Mouse (Mus musculus): ENCODE measurements at regions not wholly inside any gene's neighbourhood (a gene's known extent, or its start where the extent isn't known, plus 50 kb on each side); places are given as distances from the start of the nearest gene placed in this dataset.

DNA sequence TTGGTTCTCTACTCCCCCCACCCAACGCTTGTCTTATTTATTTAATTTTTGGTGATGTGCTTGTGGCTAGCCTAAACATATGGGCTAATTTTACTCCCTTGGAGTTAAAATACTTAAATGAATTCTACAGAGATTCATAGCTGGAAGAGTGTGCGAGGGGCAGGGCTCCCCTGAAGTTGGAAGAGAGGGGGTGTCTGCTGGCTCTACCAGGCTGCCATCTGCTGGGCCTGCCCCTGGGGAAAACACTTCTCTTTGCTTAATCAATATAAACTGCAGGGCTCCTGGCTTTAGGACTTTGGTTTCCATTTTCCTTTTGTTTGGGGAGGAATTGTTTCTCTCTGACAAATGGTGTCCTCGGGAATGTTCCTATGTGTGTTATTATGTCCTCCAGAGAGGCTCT, 92.5 kb upstream of the Kcnd3 start:
- peak; percentile 38 for DNase-seq (ENCODE audit: low spot score)
- Histone ChIP-seq H3K4me1 (replicated peaks; ENCODE audit: control insufficient read depth, insufficient read depth, low read length) (peaks cover 13% of the 10 kb centered on the region), H3K27me3 (ENCODE audit: control insufficient read depth, insufficient read depth, low read length) (no peaks in the 10 kb centered on the region), H3K27ac (no peak overlapping the region), H3K36me3 (replicated peaks; ENCODE audit: control insufficient read depth, insufficient read depth) (no peaks in the 10 kb centered on the region), H3K9ac (no peak overlapping the region), H3K4me2 (replicated peaks) (no peak overlapping the region), H3K9me3 (ENCODE audit: control insufficient read depth, low read length) (no peaks in the 10 kb centered on the region), H3K4me3 (replicated peaks; ENCODE audit: low read length) (no peak overlapping the region)
- ATAC-seq (ENCODE audit: low FRiP score): 0 out of 2 replicates have a peak, but pooled peaks have one; percentile 27
- 20% methylated on average over 3 of the region's 3 CpGs for WGBS

DNA sequence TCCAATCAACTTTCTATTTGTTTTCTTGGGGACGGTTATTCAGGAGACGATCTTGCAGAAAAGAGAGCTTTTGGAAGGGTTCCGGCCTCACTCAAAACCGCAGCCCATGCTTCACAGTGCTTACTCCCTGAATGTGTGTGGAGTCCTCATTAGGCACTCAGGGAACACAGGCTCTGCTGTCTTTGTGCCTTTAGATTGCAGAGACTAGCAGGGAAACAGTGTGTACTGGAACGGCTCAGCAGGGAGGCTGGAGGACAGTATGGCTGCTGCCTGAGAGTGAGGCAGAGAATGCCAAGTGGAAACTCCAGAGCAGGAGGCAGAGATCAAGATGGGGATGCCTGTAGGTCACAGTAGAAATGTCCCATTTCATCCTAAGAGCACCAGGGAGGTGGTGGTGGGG, 87.4 kb upstream of the Kcnd3 start:
- peaks cover 18% of the 10 kb centered on the region for H3K4me1 ChIP-seq (replicated peaks; ENCODE audit: control insufficient read depth, insufficient read depth, low read length)
- no peaks in the 10 kb centered on the region for H3K9me3 ChIP-seq (ENCODE audit: control insufficient read depth, low read length)
- H3K36me3 ChIP-seq (replicated peaks; ENCODE audit: control insufficient read depth, insufficient read depth): no peaks in the 10 kb centered on the region
- H3K9ac ChIP-seq: no peak overlapping the region
- no peak overlapping the region for H3K27ac ChIP-seq
- ATAC-seq (ENCODE audit: low FRiP score) (no peak), DNase-seq (ENCODE audit: low spot score) (no peak)
- no peaks in the 10 kb centered on the region for H3K27me3 ChIP-seq (ENCODE audit: control insufficient read depth, insufficient read depth, low read length)
- no peak overlapping the region for H3K4me3 ChIP-seq (replicated peaks; ENCODE audit: low read length)
- H3K4me2 ChIP-seq (replicated peaks): no peak overlapping the region
- 75% methylated on average over 5 of the region's 5 CpGs for WGBS

DNA sequence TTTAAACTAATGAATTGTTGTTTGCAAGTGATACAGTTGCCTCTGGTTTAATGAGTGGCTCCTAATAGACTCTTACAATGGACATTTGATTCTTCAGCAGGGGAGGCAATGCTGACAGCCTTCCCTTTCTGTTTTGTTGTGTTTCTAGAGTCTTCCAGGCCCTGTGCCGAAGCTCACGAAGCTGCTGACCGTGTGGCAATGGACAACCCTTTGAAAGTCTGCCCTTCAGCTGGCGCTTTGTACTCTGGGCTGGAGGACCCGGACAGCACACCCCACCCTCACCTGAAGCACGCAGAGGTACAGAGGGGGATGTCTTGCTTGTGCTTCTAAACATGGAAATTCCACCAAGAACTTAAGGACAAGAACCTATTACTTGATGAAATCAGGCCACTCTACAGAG, 85.3 kb upstream of the Kcnd3 start:
- Histone ChIP-seq H3K9me3 (ENCODE audit: control insufficient read depth, low read length) (no peaks in the 10 kb centered on the region), H3K4me3 (replicated peaks; ENCODE audit: low read length) (no peak overlapping the region), H3K27me3 (ENCODE audit: control insufficient read depth, insufficient read depth, low read length) (no peaks in the 10 kb centered on the region), H3K4me2 (replicated peaks) (no peak overlapping the region), H3K9ac (no peak overlapping the region), H3K27ac (no peak overlapping the region), H3K36me3 (replicated peaks; ENCODE audit: control insufficient read depth, insufficient read depth) (no peaks in the 10 kb centered on the region), H3K4me1 (replicated peaks; ENCODE audit: control insufficient read depth, insufficient read depth, low read length) (peaks cover 13% of the 10 kb centered on the region)
- 83% methylated on average over 6 of the region's 6 CpGs for WGBS
- ATAC-seq (ENCODE audit: low FRiP score): no peak
- no peak for DNase-seq (ENCODE audit: low spot score)

DNA sequence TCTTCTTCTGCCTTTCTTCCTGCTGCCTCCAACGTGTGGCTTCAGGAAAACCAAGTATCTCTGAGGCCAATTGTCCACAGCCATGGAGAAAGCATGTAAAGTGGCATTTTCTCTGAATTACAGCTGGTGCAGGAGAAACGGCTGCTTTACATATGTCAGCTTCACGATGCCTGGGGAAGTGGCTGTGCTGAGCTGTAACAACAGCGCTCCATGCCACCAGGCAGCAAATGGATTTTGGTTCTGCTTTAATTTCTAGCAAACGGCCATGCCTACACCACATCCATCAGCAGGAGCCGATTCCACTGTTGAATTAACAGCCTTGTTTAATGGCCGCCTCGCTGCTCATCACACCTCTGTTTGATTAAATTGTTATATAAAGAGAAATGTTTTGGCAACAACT, 84.2 kb upstream of the Kcnd3 start:
- Histone ChIP-seq H3K4me3 (replicated peaks; ENCODE audit: low read length) (no peak overlapping the region), H3K4me1 (replicated peaks; ENCODE audit: control insufficient read depth, insufficient read depth, low read length) (peaks cover 13% of the 10 kb centered on the region), H3K27me3 (ENCODE audit: control insufficient read depth, insufficient read depth, low read length) (no peaks in the 10 kb centered on the region), H3K36me3 (replicated peaks; ENCODE audit: control insufficient read depth, insufficient read depth) (no peaks in the 10 kb centered on the region), H3K4me2 (replicated peaks) (no peak overlapping the region), H3K9ac (no peak overlapping the region), H3K27ac (no peak overlapping the region), H3K9me3 (ENCODE audit: control insufficient read depth, low read length) (no peaks in the 10 kb centered on the region)
- 51% methylated on average over 8 of the region's 8 CpGs for WGBS
- DNase-seq (ENCODE audit: low spot score): no peak
- no peak for ATAC-seq (ENCODE audit: low FRiP score)

DNA sequence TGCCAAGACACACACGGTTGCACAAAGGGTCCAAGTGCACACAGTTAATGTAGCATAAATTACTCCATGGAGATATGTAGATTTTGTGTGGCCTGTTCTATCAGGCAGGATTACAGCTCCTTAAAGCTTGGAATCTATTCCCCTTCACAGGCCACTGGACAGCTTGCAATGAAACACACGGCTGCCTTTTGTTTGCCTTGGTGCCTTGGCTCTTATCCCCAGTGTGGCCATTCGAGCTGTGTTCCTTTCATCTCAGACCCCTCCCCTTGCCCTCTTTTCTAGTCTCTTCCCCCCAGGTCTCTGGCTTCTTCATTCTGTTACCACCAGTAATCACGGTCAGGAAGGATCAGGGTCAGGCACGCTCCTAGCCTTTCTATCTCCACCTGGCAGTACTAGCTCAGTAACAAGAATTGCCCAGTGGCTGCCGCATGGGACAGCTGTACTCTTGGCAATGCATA, 79.7 kb upstream of the Kcnd3 start:
- DNase-seq (ENCODE audit: low spot score) (no peak), ATAC-seq (ENCODE audit: low FRiP score) (peak; percentile 18; the same call in 1 of the 2 replicates)
- H3K4me1 ChIP-seq (replicated peaks; ENCODE audit: control insufficient read depth, insufficient read depth, low read length): peaks cover 13% of the 10 kb centered on the region

DNA sequence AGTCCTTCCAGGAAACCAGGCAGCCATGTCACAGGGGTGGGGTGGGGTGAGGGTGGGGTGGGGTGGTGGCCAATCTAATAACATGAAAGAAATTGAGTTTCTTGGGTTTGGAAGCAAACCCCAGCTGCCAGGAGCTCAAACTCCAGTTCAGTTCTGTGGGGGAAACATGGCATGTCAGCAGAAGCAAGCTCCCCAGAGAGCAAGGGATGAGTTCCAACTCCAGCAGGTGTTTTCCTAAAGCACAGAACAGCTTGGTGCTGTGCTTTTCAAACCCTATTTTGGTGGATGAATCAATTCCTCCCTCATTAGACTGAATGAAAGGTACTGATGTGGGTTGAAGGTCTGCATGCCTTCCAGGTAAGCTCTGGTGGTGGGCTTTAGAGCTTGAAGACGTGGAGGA, 77.8 kb upstream of the Kcnd3 start:
- no peak overlapping the region for H3K27ac ChIP-seq
- ATAC-seq (ENCODE audit: low FRiP score) (no peak), DNase-seq (ENCODE audit: low spot score) (no peak)
- H3K27me3 ChIP-seq (ENCODE audit: control insufficient read depth, insufficient read depth, low read length): no peaks in the 10 kb centered on the region
- WGBS: 81% methylated on average over 1 of the region's 1 CpGs
- H3K4me1 ChIP-seq (replicated peaks; ENCODE audit: control insufficient read depth, insufficient read depth, low read length): peaks cover 5% of the 10 kb centered on the region
- no peak overlapping the region for H3K9ac ChIP-seq
- no peaks in the 10 kb centered on the region for H3K36me3 ChIP-seq (replicated peaks; ENCODE audit: control insufficient read depth, insufficient read depth)
- H3K4me2 ChIP-seq (replicated peaks): no peak overlapping the region
- no peak overlapping the region for H3K4me3 ChIP-seq (replicated peaks; ENCODE audit: low read length)
- H3K9me3 ChIP-seq (ENCODE audit: control insufficient read depth, low read length): no peaks in the 10 kb centered on the region

More for the DNA sequence above, 79.7 kb upstream of the Kcnd3 start:
- 28% methylated on average over 6 of the region's 6 CpGs for WGBS
- Histone ChIP-seq H3K27me3 (ENCODE audit: control insufficient read depth, insufficient read depth, low read length) (no peaks in the 10 kb centered on the region), H3K4me3 (replicated peaks; ENCODE audit: low read length) (no peak overlapping the region), H3K27ac (no peak overlapping the region), H3K9me3 (ENCODE audit: control insufficient read depth, low read length) (no peaks in the 10 kb centered on the region), H3K9ac (no peak overlapping the region), H3K36me3 (replicated peaks; ENCODE audit: control insufficient read depth, insufficient read depth) (no peaks in the 10 kb centered on the region), H3K4me2 (replicated peaks) (no peak overlapping the region)

DNA sequence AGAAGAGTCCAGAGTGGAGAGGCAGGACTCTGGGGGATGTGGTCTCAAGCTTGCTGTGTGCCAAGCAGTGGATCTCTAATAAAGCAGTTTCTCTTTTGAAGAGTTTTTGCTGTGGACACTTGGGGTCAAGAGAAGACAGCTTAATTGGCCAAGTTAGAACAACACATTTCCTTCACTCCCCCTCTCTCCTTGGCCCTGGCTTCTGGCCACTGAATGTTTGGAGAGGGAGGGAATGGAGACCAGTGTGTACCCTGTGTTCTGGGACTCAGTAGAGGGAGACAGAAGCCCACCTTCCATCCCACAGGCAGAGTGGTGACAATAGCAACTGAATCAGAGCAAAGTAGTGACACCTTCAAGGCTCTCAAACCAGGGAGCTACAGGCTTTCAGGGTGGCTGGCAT, 77.3 kb upstream of the Kcnd3 start:
- H3K9me3 ChIP-seq (ENCODE audit: control insufficient read depth, low read length): no peaks in the 10 kb centered on the region
- ATAC-seq (ENCODE audit: low FRiP score) (no peak), DNase-seq (ENCODE audit: low spot score) (no peak)
- H3K36me3 ChIP-seq (replicated peaks; ENCODE audit: control insufficient read depth, insufficient read depth): no peaks in the 10 kb centered on the region
- no peak overlapping the region for H3K4me2 ChIP-seq (replicated peaks)
- no peak overlapping the region for H3K27ac ChIP-seq
- no peaks in the 10 kb centered on the region; the same call in 1 of the 2 replicates for H3K4me1 ChIP-seq (replicated peaks; ENCODE audit: control insufficient read depth, insufficient read depth, low read length)
- no peak overlapping the region for H3K9ac ChIP-seq
- H3K4me3 ChIP-seq (replicated peaks; ENCODE audit: low read length): no peak overlapping the region
- H3K27me3 ChIP-seq (ENCODE audit: control insufficient read depth, insufficient read depth, low read length): no peaks in the 10 kb centered on the region

DNA sequence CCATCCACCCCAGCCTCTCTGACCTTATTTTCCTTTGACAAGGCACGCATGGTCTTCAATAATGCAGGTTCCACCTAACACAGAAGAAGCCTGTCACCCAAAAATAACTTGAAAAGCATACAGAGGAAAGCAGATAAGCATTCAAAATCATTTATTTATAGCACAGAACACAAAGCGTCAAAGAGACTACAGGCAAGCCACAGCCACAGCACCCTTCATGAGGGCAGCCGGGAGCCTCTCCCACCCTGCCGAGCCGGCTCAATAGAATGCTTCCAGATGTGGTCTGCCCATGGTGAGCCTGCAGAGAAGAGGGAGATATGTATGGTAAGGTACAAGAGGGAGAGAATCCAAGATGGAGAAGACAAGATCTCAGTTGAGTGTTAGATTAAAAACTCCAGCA, 76.7 kb upstream of the Kcnd3 start:
- no peaks in the 10 kb centered on the region for H3K36me3 ChIP-seq (replicated peaks; ENCODE audit: control insufficient read depth, insufficient read depth)
- WGBS: 83% methylated on average over 5 of the region's 5 CpGs
- no peak overlapping the region for H3K4me2 ChIP-seq (replicated peaks)
- no peak for DNase-seq (ENCODE audit: low spot score)
- no peak overlapping the region for H3K9ac ChIP-seq
- ATAC-seq (ENCODE audit: low FRiP score): no peak
- H3K9me3 ChIP-seq (ENCODE audit: control insufficient read depth, low read length): no peaks in the 10 kb centered on the region
- no peak overlapping the region for H3K27ac ChIP-seq
- no peaks in the 10 kb centered on the region for H3K27me3 ChIP-seq (ENCODE audit: control insufficient read depth, insufficient read depth, low read length)
- H3K4me3 ChIP-seq (replicated peaks; ENCODE audit: low read length): no peak overlapping the region
- H3K4me1 ChIP-seq (replicated peaks; ENCODE audit: control insufficient read depth, insufficient read depth, low read length): no peaks in the 10 kb centered on the region

DNA sequence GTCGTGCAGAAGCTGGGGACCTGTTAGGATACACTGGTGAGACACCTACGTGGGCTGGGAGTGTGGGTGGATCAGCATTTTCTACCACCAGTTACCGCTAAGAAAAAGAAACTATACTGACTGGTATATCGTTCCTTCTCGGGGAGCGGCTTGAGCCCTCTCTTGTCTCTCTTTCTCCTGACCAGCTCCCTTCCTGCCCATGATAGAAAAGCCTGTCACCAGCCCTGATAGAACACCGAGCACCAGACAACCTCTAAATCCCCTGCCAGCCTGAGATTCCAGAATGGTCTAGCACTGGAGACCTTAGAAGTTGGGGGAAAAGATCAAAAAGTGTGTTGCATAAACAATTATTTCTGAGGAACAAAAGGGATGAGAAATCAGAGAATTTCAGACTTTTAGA, 76.3 kb upstream of the Kcnd3 start:
- H3K27me3 ChIP-seq (ENCODE audit: control insufficient read depth, insufficient read depth, low read length): no peaks in the 10 kb centered on the region
- H3K9ac ChIP-seq: no peak overlapping the region
- ATAC-seq (ENCODE audit: low FRiP score) (no peak), DNase-seq (ENCODE audit: low spot score) (no peak)
- no peak overlapping the region for H3K4me3 ChIP-seq (replicated peaks; ENCODE audit: low read length)
- no peaks in the 10 kb centered on the region for H3K9me3 ChIP-seq (ENCODE audit: control insufficient read depth, low read length)
- H3K27ac ChIP-seq: no peak overlapping the region
- 91% methylated on average over 7 of the region's 7 CpGs for WGBS
- H3K36me3 ChIP-seq (replicated peaks; ENCODE audit: control insufficient read depth, insufficient read depth): no peaks in the 10 kb centered on the region
- H3K4me1 ChIP-seq (replicated peaks; ENCODE audit: control insufficient read depth, insufficient read depth, low read length): no peaks in the 10 kb centered on the region
- no peak overlapping the region for H3K4me2 ChIP-seq (replicated peaks)

DNA sequence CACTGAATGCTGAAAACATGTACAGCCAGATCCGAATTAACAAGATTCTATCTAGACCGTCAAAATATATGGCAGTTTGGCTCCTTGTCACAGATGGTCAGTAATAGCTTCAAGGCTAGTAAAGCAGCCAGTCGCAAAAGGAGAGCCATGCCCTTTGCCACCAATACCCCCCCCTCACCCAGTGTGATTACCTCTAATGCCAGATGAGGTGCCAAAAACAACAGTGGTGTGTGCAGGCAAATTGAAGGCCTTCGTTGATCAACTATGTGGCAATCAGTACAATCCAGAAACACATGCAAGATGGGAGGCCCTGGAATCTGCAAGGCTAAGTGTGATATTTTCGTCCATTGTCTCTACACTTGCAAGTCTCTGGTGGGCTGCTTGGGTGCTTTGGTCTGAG, 75.8 kb upstream of the Kcnd3 start:
- Histone ChIP-seq H3K9me3 (ENCODE audit: control insufficient read depth, low read length) (no peaks in the 10 kb centered on the region), H3K9ac (no peak overlapping the region), H3K27ac (no peak overlapping the region), H3K4me3 (replicated peaks; ENCODE audit: low read length) (no peak overlapping the region), H3K4me2 (replicated peaks) (no peak overlapping the region), H3K36me3 (replicated peaks; ENCODE audit: control insufficient read depth, insufficient read depth) (no peaks in the 10 kb centered on the region), H3K4me1 (replicated peaks; ENCODE audit: control insufficient read depth, insufficient read depth, low read length) (no peaks in the 10 kb centered on the region), H3K27me3 (ENCODE audit: control insufficient read depth, insufficient read depth, low read length) (no peaks in the 10 kb centered on the region)
- 73% methylated on average over 5 of the region's 5 CpGs for WGBS
- ATAC-seq (ENCODE audit: low FRiP score) (no peak), DNase-seq (ENCODE audit: low spot score) (no peak)
